Mouse (Mus musculus) stomach, postnatal 0 days (tissue): ENCODE measurements at regions not wholly inside any gene's neighbourhood (a gene's known extent, or its start where the extent isn't known, plus 50 kb on each side); places are given as distances from the start of the nearest gene placed in this dataset.

Experiments
- CTCF ChIP-seq: IDR thresholded peaks from 2 replicates; pipeline ENCODE4 v1.5.1; 2016; ENCODE audit warnings: antibody characterized with exemption, low read depth, mild to moderate bottlenecking, moderate library complexity
- EP300 ChIP-seq: optimal IDR thresholded peaks from 2 replicates; pipeline ENCODE3; 2016; ENCODE audit warnings: antibody characterized with exemption

- no peak for TF ChIP-seq CTCF
- TF ChIP-seq EP300: no peak
Observed at GRCm38 (mm10) chr1:137178231-137178630, 218.0 kb upstream of the Nr5a2 start.
